Mouse (Mus musculus) midbrain, embryonic 11.5 days (tissue): Measurements from ENCODE around the gene Caly. TPM values are rescaled to one million over a fixed set of nuclear protein-coding genes. Genes with fewer than 3 reads are reported as not detected.
A peak's percentile ranks its signal among the peaks of the same experiment; 100 is the strongest.

Source experiments
- ATAC-seq: fragments of 200-750 bp; cut with Nextera tagmentation; 2 replicates; pipeline ENCODE4 v1.8.0; 2017; ENCODE audit warnings: moderate TSS enrichment, moderate library complexity; ENCODE audit not compliant: low FRiP score
- DNase-seq: peaks from one replicate; pipeline ENCODE4 v3.0.0; 2015; ENCODE audit warnings: low spot score; ENCODE audit errors: missing footprints
- H3K27ac ChIP-seq: fragments of 300-500 bp; sonication (generic); 2 replicates; pipeline ENCODE4 v1.5.1; 2014; ENCODE audit warnings: low read depth, low read length
- H3K27me3 ChIP-seq: fragments of 300-500 bp; sonication (generic); 2 replicates; pipeline ENCODE4 v1.6.1; 2014; ENCODE audit warnings: mild to moderate bottlenecking, low read length, moderate library complexity, mixed read lengths; ENCODE audit not compliant: control insufficient read depth, insufficient read depth
- H3K36me3 ChIP-seq: fragments of 300-500 bp; sonication (generic); 2 replicates; pipeline ENCODE4 v1.6.1; 2014; ENCODE audit warnings: mild to moderate bottlenecking, low read length, moderate library complexity, mixed read lengths; ENCODE audit not compliant: control insufficient read depth, insufficient read depth
- H3K4me1 ChIP-seq: fragments of 300-500 bp; sonication (generic); 2 replicates; pipeline ENCODE4 v1.6.1; 2014; ENCODE audit warnings: low read length; ENCODE audit not compliant: control insufficient read depth, insufficient read depth
- H3K4me2 ChIP-seq: fragments of 300-500 bp; sonication (generic); 2 replicates; pipeline ENCODE4 v1.6.1; 2014; ENCODE audit warnings: mild to moderate bottlenecking, moderate library complexity
- H3K4me3 ChIP-seq: fragments of 300-500 bp; sonication (generic); 2 replicates; pipeline ENCODE4 v1.5.1; 2014; ENCODE audit warnings: low read depth, low read length
- H3K9ac ChIP-seq: fragments of 300-500 bp; sonication (generic); 2 replicates; pipeline ENCODE4 v1.6.1; 2014; ENCODE audit warnings: low read length
- H3K9me3 ChIP-seq: fragments of 300-500 bp; sonication (generic); 2 replicates; pipeline ENCODE4 v1.6.1; 2016; ENCODE audit warnings: low read length; ENCODE audit not compliant: control insufficient read depth
- WGBS: fragments of 180-500 bp; shearing (Covaris S2); extraction: QIAGEN DNeasy Blood & Tissue Kit; methylation state at CpG from one replicate; pipeline ENCODE4 v1.1.7; 2014; 5-methylcytosine and 5-hydroxymethylcytosine counted together
- polyA plus RNA-seq: library from polyadenylated mRNA; unstranded; fragments of >200 nt; fragmentation: Nextera tagmentation; extraction: Ambion mirVana; gene quantifications from 2 replicates; pipeline ENCODE4 v1.2.1, GENCODE M21; 2014

The Caly gene
- polyA plus RNA-seq, 1 experiment from 2014 or later = 7.6 TPM

DNA sequence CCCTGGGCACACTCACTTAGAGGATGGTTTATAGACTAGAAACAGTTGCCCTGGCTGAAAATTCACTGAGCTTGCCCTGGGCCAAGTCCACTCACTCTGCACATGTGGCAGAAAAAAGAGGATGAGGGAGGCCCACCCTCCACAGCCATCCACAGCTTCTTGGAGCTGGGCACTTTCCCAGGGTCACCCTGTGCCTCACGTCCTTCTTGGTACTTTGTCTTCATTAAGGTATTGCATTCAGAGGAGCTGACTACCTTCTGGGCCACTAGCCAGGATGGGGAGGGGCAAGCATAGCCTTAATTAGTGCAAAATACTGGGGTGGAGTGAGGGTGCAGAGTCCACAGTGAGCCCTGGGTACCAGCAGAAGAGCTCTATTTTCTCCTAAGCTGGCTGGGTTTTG, 13.2 kb upstream of the Caly start:
- Histone ChIP-seq H3K4me1 (no peaks in the 10 kb centered on the region), H3K9ac (no peak overlapping the region), H3K27me3 (no peaks in the 10 kb centered on the region), H3K36me3 (no peaks in the 10 kb centered on the region), H3K27ac (no peak overlapping the region), H3K9me3 (no peaks in the 10 kb centered on the region), H3K4me3 (no peak overlapping the region), H3K4me2 (no peak overlapping the region)
- WGBS = 71% methylated on average over 1 of the region's 1 CpGs
- ATAC-seq = no peak
- DNase-seq = peak; percentile 59

DNA sequence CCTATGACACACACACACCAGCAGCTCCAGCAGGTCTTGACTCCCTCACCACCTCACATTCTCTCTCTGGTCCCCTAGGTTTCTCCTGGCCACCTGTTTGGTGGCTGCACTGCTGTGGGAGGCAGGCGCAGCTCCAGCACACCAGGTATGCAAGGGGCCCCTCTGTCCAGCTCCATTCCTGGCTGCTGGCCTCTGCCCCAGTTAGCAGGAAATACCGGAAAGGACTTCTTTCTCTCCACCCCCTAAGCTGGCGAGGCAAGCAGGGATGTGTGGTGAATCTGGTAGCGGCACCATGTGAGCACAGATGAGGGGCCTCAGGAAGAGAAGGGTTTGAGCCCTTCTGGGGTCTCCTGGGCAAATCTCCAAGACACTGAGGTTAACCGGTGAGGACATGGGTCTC, 12.6 kb upstream of the Caly start:
- Histone ChIP-seq H3K9ac (no peak overlapping the region), H3K27me3 (no peaks in the 10 kb centered on the region), H3K27ac (no peak overlapping the region), H3K4me1 (no peaks in the 10 kb centered on the region), H3K36me3 (no peaks in the 10 kb centered on the region), H3K9me3 (no peaks in the 10 kb centered on the region), H3K4me2 (no peak overlapping the region), H3K4me3 (no peak overlapping the region)
- WGBS = 76% methylated on average over 5 of the region's 5 CpGs
- ATAC-seq (no peak), DNase-seq (peak; percentile 65)

DNA sequence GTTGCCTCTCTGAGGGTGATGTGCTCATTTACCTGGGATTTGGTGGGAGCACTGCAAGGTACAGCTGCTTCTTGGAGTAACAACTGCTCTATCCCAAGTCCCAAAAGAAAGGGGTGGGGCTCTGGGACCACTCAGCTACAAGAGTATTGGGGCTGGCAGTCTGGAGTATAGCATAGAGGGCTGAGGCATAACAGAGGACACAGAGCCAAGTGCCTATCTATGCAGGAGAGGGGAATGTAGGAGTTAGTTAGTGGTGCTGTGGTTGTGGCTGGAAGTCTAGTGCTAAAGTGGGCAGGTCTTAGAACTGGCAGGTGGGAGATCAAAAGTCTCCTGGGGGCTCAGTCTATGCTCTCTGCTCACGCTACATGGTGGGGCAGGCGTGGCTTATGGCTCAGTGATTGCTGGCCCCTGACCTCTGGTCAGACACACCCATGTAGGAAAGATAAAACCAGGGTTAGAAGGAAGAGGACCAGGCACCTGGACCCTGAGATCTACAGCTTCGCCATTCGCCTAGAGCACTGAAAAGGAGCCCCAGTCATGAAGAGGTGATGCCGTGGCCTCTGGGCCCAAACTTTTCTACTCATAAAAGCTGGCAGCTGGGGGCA, 10.7 kb upstream of the Caly start, which contains the start of gene Prap1:
Prap1 (plus strand) TSS at position 472 of the 605 bp plus-strand sequence.
- Histone ChIP-seq H3K9ac (no peak within 1 kb of the TSS), H3K4me2 (no peak within 1 kb of the TSS), H3K27ac (no peak within 1 kb of the TSS), H3K27me3 (no peaks in the 10 kb centered on the region), H3K4me1 (no peaks in the 10 kb centered on the region), H3K36me3 (no peaks in the 10 kb centered on the region), H3K9me3 (no peaks in the 10 kb centered on the region), H3K4me3 (no peak within 1 kb of the TSS)
- DNase-seq (peak; percentile 6), ATAC-seq (no peak)
- 68% methylated on average over 5 of the region's 5 CpGs for WGBS

DNA sequence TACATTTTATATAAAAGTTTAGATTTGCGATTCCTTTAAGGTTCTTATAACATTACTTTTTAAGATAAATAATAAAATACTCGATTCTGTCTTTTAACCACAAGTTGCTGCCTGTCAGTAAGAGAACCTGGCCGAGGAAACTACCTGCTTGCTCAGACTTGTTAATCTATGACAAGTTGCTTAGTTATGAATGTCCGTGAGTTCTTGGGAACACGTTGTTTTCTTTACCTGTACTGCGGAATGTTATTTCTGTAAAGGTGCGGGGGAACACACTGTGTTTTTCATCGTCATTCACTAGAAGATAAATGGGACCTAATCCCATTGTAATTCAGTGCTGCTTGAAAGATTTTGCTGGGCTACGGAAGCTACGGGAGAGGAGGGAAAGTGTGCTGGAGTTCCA, 8.3 kb upstream of the Caly start:
- H3K27me3 ChIP-seq = no peaks in the 10 kb centered on the region
- H3K27ac ChIP-seq = no peak overlapping the region
- no peak overlapping the region for H3K4me3 ChIP-seq
- H3K4me2 ChIP-seq = no peak overlapping the region
- H3K36me3 ChIP-seq = no peaks in the 10 kb centered on the region
- H3K4me1 ChIP-seq = no peaks in the 10 kb centered on the region
- ATAC-seq (no peak), DNase-seq (no peak)
- H3K9me3 ChIP-seq = no peaks in the 10 kb centered on the region
- no peak overlapping the region for H3K9ac ChIP-seq
- 79% methylated on average over 10 of the region's 10 CpGs for whole genome bisulfite sequencing

DNA sequence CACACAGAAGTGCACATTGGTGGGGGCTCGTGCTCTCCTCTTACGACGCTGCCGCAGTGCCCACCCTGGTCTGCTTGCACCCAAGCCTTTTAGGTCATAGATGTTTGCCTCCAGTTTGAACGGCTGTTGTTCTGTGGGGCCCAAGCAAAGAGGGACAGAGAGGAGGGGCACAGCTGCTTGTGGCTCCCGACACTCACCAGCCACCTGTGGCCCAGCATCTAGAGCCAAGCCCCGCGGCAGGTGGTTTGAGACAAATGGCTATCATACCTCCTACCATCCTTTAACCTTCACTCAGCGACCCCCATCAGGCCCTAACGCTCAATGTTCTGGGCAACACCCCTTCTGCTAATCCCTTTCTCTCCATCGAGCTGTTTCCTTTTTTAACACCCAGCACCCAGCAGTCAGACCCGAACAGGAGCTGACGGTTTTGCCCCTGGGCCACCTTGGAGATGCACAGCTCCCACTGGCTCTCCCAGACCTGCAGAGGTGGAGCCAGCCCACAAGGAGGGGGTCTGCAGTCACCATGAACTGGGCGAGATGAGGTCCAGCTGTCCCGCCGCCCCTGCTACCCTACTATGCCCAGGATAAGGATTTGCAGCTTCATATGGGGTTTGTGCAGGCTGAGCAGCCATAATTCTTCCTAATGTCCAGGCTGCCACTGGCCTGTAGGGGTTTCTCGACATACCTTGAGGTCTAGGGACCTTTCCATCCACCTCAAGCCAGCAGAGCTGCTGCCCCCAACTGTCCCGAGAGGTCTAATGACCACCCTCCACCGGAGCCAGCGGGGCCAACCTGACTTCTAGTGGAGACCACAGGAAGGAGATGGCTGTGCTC, 723 bp downstream of the Caly start:
- no peaks in the 10 kb centered on the region for H3K9me3 ChIP-seq
- H3K36me3 ChIP-seq = no peaks in the 10 kb centered on the region
- WGBS = 11% methylated on average over 20 of the region's 20 CpGs
- DNase-seq = peak; percentile 86
- H3K27me3 ChIP-seq = peaks cover 27% of the 10 kb centered on the region
- no peak overlapping the region for H3K27ac ChIP-seq
- H3K4me1 ChIP-seq = peaks cover 22% of the 10 kb centered on the region
- peak; percentile 15 for ATAC-seq
- peak overlapping the region; percentile 52 for H3K4me2 ChIP-seq
- peak overlapping the region; percentile 22 for H3K4me3 ChIP-seq
- H3K9ac ChIP-seq = peak overlapping the region; percentile 34

DNA sequence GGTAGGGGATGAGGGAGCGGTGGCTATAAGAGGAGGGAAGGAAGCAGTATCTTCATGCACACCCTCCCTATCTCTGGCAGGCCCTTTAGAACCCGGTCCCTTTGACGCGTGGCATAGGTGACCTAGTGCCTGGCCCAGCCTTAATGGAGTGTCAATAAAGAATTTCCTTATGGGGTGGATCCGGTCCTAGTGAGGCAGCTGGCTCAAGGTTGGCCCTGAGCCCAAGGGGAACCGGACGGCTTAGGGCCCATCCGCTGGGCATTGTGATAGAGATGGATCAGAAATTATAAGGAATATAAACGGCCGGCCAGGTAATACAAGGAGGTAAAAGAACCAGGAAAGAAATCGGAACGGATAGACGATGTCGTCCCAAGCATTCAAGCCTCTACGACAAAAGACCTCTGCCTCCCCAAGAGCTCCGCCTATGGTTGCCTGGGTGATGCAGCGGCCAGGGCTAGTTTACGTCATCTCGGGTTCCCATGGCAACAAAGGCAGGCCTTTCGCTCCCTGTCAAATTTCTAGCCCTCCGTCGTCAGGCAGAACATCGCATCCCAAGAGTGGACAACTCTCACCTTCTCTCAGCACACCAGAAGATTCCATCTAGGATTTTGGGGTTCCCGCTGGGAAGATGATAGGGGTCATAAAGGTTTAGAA, 1.7 kb downstream of the Caly start:
- ATAC-seq (peak; percentile 85), DNase-seq (peak; percentile 98)
- Histone ChIP-seq H3K27ac (no peak overlapping the region), H3K9ac (peak overlapping the region; percentile 57), H3K36me3 (no peaks in the 10 kb centered on the region), H3K27me3 (peaks cover 27% of the 10 kb centered on the region), H3K4me2 (peak overlapping the region; percentile 52), H3K9me3 (no peaks in the 10 kb centered on the region), H3K4me3 (peak overlapping the region; percentile 22), H3K4me1 (peaks cover 22% of the 10 kb centered on the region)
- WGBS = 3% methylated on average over 24 of the region's 24 CpGs

DNA sequence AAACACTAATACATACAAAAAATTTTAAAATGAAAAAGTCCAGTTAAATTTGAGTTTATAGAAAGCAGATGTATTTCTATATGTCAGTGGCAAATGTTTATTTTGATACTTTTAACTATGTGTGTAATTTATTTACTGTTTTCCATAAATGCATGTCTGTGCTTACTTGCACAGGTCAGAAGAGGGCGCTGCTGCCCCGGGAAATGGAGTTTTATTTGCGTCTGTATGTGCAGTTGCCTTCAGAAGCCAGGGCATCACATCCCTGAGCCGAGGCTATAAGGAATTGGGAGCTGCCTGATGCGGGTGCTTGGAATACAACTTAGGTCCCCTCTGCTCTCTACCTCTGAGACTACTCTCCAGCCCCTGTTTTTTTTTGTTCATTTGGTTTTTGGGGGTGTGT, 3.6 kb downstream of the Caly start:
- Histone ChIP-seq H3K27ac (no peak overlapping the region), H3K9ac (no peak overlapping the region), H3K36me3 (no peaks in the 10 kb centered on the region), H3K4me2 (no peak overlapping the region), H3K27me3 (peaks cover 30% of the 10 kb centered on the region), H3K4me3 (no peak overlapping the region), H3K4me1 (peaks cover 22% of the 10 kb centered on the region), H3K9me3 (no peaks in the 10 kb centered on the region)
- no peak for ATAC-seq
- WGBS = 9% methylated on average over 5 of the region's 5 CpGs
- peak; percentile 97 for DNase-seq

DNA sequence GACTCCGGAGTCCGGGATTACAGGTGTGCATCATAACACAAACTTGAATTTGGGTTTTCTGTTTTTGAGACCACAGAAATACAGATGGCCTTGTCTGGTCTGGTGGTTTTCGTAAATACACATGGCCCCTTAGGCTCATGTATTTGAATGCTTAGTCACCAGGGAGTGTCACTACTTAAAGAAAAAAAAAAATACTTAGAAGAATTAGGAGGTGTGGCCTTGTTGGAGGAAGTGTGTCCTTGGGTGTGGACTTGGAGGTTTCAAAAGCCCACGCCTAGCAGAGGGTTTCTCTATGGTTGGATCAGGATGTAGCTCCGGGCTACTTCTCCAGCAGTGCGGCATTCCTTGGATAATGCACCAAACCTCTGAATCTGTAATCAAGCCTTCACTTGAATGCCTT, 4.7 kb downstream of the Caly start:
- 82% methylated on average over 6 of the region's 6 CpGs for WGBS
- Histone ChIP-seq H3K4me2 (no peak overlapping the region), H3K9ac (no peak overlapping the region), H3K4me3 (no peak overlapping the region), H3K27ac (no peak overlapping the region), H3K27me3 (peaks cover 30% of the 10 kb centered on the region), H3K4me1 (peaks cover 22% of the 10 kb centered on the region), H3K9me3 (no peaks in the 10 kb centered on the region), H3K36me3 (no peaks in the 10 kb centered on the region)
- no peak for ATAC-seq
- DNase-seq = no peak
